Mouse (Mus musculus): ENCODE data around the gene Gm38394.
A peak's percentile ranks its signal among the peaks of the same experiment; 100 is the strongest.
"Not testable (repeated sequence)": the region's sequence is repeated elsewhere in the genome, so short reads cannot be mapped to it uniquely, and the experiment has no call there.

The Gm38394 gene

DNA sequence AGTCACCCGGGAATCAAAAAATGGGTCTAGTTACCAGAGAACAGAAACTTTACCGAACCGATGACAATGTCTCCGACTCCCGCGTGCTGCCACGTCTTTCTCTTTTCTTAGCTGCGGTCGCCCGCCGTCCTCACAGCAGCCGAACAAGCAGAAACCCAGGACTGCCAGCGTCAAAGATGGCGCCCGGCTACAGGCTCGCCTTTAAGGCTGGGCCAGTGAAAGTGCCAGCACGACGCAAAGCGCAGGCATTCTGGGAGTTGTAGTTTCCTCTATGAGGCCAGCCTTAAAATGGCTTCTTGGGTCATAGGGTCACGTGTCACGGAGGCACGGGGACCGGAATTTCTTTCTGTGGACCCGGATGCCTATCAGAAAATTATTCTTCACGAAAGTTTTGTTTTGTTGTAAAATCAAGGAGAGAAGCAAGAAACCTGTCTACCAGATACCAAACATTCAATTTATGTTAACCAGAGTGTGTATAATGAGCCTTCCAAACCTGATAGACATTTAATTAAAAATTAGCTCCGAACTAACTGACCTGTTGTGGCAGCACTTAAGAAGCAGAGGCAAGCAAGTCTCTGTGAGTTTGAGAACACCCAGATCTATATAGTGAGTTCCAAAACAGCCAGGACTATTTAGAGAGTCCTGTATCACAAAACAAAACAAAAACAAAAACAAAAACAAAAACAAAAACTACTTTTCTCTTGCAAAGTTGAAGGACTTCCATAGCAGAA is at the start of gene Gm38394:
TSS of gene Gm38394 (minus strand) at position 116 of the 731 bp plus-strand sequence.
- DNase-seq (ENCODE audit: low spot score), result peak; percentile 89

DNA sequence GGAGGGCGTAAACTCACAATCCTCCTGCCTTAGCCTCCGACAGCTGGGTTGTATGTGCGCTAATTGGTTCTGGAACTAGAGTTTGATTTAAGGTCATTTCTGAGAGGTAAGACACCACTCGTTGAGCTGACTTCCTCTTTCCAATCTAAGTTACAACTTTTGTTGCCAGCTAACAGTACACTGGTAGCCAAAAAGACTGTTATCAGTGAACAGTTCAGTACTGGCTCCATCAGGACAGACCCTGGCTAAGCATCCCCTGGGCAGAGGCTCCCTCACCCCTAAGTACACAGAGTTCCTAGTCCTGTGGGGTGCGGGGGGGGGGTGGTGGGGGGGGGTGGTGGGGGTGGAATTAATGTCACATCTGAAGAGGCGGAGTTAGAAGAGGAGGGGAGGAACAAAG is 49.8 kb upstream of the Gm38394 start:
- DNase-seq (ENCODE audit: low spot score), result no peak

DNA sequence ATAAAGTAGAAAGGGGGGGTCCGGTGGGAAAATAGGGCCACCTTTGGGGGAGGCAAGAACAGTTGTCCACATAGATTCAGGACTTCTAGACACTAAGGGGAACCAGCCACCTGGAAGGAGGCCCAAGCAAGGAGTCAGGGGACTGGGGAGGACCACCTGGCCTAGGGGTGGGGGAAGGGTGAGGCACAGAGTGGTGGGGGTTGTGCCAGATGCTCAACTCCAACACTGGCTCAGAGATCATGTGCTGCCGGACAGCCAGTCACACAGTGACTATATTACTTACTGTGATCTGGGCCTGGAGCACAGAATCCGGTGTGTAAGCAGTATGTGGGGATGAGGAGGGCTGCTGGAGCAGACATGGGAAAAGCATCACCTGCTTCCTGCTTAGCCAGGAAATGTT is 48.2 kb upstream of the Gm38394 start:
- DNase-seq (ENCODE audit: low spot score), result no peak

DNA sequence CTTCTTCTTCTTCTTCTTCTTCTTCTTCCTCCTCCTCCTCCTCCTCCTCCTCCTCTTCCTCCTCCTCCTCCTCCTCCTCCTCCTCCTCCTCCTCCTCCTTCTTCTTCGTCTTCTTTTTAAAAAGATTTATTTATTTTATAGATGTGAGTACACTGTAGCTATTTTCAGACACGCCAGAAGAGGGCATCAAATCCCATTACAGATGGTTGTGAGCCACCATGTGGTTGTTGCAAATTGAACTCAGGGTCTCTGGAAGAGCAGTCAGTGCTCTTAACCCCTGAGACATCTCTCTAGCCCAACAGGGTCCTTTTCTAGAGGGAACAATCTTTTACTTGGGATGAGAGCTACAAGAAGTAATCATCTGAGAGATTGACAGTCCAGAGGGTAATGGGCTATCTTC is 40.7 kb upstream of the Gm38394 start:
- not testable (repeated sequence) for DNase-seq (ENCODE audit: low spot score)

DNA sequence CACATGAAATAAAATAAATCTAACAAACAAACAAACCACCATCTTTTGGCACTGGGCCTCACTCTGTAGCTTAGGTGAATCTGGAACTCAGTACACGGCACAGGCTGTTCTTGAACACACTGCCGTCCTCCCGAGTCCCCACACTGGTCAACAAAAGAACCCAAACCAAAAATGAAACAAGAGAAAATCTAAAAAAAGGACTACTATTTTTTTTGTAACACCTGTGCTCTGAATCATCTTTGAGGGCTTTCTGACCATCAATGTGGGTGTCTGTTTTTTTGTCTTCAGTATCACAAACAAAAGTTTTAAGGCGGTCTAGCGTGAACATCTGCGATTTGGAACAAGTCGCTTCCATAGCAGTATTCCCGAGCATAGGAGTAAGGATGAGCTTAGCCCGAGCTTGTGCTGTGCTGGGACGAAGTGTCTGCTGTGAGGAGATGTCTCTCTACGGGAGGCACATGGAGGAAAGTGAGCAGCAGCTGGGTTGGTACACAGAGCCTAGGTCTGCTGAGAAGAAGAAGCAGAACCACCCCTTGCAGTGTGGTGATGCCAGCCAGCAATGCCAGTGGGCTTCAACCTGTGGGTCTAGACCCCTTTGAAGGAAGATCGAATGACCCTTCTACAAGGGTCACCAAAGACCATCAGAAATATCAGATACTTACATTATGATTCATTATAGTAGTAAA is 37.0 kb upstream of the Gm38394 start:
- DNase-seq (ENCODE audit: low spot score), result no peak

DNA sequence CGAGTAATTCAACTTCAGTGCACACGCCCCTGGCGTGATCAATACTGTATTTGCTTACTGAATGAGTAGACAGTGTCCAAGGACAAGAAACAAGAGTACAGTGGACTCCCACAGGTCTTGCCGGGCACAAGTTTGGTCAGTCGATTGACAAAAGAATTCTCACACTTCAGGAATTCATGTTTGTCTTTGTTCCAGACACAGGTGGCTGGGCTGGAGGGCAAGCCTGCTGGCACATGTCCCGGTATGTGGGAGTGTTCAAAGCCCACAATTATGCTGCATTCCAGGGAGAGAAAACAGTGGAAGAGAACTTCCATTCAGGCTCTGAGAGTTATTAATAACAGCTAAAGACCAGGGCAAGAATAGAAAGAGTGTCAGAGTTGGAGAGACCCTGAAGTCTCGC is 34.8 kb upstream of the Gm38394 start:
- DNase-seq (ENCODE audit: low spot score), result peak; percentile 88

DNA sequence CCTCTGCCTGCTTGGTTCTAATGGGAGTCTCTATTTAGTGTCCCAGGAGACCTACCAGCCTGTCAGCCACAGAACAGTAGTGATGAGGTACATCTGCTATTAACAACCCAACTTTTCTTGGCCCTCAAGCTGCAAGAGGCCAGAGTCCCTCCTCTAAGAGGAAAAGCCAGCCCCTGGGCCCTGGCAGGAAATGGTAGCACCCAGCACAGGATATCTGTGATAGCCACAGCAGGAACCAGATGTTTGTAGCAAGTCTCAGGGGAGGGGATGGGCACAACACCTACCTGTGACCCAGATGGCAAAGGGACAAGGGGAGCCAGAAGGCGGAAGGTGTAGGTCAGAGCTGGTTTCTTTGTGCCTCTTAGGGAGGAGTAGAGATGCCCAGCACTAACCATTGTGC is 33.8 kb upstream of the Gm38394 start:
- DNase-seq (ENCODE audit: low spot score), result no peak

DNA sequence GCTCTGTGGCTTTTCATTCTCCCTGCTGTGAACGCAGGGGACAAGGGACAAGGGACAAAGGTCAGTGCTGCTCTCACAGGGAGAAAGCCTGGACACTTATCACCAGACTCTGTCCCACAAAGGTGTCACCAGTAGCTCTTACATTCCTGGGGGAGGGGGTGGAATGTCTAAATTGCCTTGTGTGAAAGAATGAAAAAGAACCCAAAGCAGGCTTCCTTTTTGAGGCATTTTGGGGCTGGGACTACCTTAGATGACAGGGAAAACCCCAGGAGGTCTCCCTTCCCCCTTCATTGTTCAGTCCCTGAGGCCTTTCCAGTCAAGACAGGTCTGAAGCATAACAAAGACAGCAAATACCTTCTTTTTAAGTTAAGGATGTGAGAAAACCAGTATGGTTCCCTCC is 33.2 kb upstream of the Gm38394 start:
- no peak for DNase-seq (ENCODE audit: low spot score)

DNA sequence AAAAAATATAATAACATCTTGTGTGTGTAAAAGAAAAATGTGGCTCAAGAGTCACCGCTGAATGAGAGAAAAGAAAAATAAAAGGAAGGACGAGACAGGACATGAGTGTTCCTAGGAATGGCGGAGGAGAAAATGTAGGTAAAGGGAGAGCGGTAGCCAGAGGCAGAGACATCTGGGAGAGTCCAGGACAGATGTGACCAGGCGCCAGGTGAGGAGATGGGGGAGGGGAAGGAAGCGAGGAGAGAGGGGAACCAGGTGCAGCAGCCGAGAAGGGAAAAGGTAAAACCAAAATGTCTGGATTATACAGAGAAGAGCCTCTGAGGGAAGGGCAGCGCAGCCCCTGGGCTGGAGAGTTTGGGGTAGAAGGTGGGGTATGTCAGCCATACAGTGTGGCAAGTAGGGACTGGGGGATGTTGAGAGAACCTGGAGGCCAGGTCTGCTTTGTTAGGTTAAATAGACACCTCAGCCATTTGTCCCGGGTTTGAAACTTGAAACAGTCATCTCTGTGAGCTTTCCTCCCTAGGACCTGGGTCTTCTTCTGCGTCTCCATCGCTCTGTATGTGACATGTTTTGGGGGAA is 32.5 kb upstream of the Gm38394 start:
- no peak for DNase-seq (ENCODE audit: low spot score)

DNA sequence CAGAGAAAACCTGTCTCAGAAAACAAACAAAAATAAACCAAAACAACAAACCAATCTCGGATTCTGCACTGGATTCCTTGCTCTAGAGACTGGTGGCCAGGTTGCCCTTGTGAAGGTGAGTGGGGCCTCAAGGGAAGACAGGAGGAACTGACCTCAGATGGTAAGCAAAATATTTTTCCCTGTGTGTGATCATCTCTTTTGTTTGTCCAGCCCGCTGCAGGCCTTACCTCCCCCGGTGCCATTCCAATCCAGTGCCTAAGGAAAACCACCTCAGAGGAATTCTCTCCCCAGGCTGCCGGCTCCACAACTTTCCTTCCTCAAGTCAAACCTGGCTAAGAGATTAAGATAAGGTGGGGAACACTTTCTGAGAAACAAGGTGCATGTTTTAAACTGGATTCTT is 31.1 kb upstream of the Gm38394 start:
- no peak for DNase-seq (ENCODE audit: low spot score)

DNA sequence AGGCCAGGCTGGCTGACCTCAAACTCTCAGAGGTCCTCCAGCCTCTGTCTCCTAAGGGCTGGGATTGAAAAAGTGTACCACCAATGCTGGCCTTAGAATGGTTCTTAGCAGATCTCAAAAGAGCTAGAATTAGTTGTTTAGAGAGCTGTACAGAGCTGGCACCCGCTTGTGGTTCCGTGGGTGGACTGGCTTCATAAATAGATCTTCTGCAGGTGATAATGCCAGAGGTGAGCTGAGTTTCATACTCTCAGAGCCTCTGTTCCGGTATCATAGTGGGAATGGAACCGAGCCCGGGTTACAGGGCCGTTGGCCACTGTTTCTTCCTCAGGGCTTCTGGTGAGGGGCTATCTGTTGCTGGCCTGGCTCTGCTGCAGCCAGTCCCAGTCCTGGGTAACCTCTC is 29.9 kb upstream of the Gm38394 start:
- DNase-seq (ENCODE audit: low spot score), result no peak

DNA sequence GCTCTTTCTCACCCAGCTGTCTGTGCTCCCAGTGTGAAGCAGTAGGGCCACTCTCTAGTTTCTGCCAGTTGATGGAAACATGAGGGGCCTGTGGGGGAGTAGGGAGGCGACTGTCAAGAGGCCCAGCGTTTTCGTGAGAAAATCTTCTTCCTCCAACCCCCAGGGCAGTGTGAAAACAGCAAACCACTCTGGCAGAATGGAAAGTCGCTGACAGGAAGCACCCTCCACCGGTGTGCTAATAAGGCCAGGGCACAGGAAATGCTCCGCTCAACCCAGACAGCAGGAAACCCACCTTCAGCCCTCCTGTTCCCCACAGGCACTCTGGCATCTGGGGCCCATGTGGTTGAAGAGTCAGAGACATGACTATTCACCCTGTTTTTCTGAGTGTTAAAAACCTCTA is 28.8 kb upstream of the Gm38394 start, which contains the start of gene Lax1:
TSS of gene Lax1 (minus strand) at position 212 of the 400 bp plus-strand sequence.
- DNase-seq (ENCODE audit: low spot score), result no peak

DNA sequence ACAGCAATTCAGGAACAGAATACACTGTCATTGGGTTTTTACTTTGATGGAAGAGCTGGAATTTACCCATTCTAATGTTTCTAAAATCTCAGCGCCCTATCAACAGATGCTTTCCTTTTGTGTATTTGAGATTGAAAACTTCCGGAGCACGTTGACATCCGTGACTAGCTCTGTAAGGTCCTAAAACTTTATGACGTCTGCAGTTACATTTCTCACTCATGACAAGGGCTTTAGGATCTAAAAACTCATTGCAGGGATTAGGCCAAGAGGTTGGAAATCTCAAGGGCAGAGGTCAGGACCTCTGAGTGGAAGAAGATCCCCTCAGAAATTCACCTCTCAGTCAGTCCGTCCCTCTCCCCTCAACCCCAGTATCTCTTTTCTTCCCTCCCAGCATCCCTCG is 27.2 kb upstream of the Gm38394 start:
- no peak for DNase-seq (ENCODE audit: low spot score)

DNA sequence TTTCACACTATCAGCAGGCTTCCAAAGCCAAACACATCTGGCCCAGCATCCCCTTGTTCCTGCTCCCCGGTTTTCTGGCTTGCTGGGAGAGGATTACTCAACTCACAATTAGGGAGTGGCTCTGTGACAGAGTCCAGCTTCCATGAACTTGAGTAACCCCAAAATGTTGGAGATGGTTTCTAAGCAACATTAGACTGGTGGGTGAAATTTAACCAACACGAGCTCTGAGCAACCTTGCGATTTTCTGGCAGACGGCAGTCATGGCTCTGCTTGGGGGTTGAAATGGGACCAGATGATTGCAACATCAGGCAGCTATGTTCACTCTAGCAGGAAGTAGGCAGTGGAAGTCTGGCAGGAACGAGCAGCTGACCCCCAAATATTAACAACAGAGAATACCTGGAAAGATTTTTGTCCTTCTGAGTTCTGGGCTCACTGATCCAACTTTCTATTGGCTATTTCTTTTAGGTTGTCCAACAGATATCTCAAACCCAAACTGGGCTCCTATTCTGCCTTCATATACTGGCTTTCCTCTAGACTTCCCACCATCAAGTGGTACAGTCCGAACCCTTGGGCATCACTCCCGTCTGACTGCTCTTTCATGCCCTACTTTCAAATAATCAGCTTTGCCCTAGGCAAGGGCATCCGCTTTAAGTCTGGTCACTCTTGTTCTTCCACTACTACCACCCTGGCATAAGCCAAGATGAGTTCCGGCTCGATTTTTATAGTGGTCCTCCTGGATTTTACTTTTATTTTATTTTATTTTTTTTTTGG is 24.8 kb upstream of the Gm38394 start:
- no peak for DNase-seq (ENCODE audit: low spot score)

DNA sequence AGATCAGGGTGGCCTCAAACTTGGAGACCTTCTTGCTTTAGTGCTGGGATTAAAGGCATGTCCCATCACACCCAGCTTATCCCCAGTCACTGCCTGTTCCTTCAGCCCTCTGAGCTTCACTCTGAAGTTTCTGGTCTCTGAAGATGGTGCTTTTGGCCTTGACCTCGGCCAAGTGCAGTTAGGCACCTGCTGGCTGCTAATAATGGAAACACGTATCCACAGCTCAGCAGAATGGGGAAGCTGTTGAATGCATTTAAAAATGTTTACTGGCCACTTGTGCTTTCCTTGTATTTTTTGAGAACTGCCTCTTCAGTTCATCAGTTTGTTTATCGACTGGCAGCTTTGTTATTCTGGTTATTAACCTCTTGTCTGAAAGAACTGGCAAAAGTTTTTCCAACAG is 10.7 kb upstream of the Gm38394 start:
- DNase-seq (ENCODE audit: low spot score), result no peak

DNA sequence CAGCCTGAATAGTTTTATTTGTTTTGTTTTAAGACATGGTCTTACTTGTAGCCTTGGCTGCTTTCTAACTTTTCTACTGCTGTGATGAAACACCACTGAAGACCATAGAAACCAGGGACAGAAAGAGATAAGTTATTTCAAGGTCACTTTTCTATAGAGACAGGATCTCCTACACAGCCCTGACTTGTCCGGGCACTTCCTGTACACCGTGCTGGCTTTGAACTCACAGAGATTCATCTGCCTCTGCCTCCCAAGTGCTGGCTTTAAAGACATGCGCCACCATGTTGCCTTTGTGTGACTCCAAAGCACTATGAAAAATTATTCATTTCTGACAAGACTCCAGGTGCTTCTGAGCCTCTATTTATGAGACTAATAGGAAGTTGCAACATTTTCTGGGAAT is 10.1 kb upstream of the Gm38394 start:
- DNase-seq (ENCODE audit: low spot score), result no peak

DNA sequence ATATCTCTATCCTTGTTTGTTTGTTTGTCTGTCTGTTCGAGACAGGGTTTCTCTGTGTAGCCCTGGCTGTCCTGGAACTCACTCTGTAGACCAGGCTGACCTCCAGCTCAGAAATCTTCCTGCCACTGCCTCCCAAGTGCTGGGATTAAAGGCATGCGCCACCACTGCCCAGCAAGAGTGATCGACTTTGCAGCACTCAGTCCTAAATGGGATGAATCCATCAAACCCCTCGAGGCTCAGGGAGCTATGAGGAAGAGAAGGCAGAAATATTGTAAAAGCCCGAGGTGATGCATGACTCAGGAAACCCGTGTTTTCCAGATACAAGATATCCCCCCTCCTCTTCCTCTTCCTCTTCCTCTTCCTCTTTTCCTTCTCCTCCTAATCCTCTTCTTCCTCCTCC is 9.7 kb upstream of the Gm38394 start:
- no peak for DNase-seq (ENCODE audit: low spot score)

DNA sequence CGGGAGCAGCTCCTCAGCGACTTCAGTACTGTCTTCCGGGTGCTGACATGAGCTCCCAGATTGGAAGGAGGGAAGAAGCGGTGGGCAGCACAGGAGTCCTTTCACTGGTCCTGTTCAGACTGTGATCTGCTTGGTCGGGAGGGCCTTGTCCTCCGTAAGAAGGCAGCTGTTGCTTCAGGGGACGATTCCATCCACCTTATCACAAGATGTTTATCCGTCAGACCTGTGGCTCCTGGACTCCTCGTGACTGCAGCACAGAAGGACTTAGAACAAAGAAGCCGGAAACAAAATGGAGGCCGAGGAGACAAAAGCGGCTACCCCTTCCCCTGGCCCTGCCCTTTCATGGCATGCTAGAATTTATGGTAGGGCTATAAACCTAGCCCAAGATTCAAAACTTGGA is 9.1 kb upstream of the Gm38394 start:
- no peak for DNase-seq (ENCODE audit: low spot score)

DNA sequence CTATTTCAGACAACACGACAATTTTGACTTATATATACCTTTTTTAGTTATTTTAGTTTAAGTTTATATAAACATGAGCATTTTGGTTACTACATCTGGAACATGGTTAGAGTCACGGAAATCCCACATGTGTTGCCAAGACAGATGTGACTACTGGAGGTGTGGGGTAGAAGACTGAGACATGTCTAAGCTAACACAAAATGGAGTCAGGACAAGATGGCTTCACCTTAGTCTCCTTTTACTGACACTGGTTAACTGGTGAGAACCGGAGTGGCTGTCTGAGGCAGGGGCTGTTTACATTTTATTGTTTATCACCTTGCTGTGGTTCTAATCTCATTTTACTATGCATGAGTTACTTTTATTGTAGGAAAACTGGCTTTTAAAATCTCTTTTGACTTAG is 7.5 kb upstream of the Gm38394 start:
- DNase-seq (ENCODE audit: low spot score), result no peak

DNA sequence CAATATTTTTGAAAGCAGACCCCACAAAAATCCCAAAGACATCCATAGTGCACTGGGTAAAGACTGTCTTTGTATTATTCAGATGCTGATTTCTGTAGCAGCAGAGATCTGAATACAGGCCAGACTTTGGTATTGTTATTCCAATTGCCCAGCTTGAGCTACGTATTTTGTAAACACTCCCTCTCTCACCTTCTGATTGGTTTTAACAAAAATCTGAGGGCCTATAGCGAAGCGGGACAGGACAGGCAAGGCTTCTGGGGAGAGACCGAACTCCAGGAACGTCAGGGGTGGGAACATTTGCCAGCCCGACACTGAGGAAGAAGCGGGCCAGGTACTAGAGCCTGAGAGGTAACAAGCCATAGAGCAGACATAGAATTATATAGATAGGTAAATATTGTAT is 6.6 kb upstream of the Gm38394 start:
- no peak for DNase-seq (ENCODE audit: low spot score)

DNA sequence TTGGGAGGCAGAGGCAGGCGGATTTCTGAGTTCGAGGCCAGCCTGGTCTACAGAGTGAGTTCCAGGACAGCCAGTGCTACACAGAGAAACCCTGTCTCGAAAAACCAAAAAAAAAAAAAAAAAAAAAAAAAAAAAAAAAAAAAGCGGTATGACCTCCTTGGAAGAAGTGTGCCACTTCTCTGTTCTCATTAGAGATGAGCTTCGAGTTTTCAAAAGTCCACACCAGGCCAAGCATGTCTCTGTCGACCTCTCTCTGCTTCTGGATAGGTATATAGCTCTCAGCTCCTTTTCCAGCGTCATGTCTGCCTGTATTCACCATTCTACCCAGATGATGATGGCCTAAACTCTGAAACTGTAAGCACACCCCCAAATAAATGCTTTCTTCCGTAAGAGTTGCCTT is 4.6 kb upstream of the Gm38394 start:
- DNase-seq (ENCODE audit: low spot score), result not testable (repeated sequence)

DNA sequence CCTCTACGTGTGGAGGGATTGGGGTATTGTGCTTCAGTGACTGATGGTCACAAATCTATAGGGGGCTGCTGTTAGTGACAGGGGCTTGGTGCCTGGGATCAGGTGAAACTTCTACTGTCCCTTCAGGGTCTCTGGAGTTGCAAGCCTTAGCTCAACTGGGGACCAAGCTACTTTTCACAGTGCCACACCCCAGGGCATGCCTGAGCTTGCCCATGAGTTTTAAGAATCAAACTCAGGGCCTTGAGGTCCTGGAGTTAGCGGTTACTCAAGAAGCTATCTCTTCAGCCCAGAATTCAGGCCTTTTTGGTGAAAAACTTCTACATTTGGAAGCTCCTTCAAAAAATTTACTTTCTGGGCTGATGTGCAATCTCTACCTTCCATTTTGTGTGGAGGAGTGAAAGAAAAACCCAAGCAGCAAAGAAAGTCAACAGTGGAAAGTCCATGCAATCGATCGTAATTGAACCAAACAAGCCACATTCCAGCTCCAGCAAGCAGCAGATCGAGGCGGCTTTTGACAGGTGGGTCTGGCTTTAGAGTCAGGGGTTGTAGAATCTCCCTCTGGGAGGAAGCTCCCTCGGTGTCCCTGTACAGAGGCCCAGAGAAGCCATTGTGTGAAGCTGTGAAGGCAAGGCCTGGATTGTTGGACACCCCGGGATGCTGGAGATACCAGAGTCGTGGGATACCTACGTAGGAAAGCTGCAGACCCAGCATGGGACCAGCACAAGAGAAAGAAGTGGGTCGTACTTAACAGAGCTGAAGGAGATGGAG is 3.3 kb upstream of the Gm38394 start:
- DNase-seq (ENCODE audit: low spot score), result no peak

Measured in testis, postnatal 10 days (tissue).